Mouse (Mus musculus) testis, adult 2 months (tissue): ENCODE data around the gene Col4a1.

Experiments
- CTCF ChIP-seq: fragments of 200-500 bp; IDR thresholded peaks from 2 replicates; pipeline ENCODE4 v1.5.1; 2012; ENCODE audit warnings: low read depth, mild to moderate bottlenecking, inconsistent platforms, low read length, moderate library complexity; ENCODE audit not compliant: control insufficient read depth, insufficient read depth, insufficient replicate concordance
- POLR2A ChIP-seq: fragments of 200-500 bp; IDR thresholded peaks from 2 replicates; pipeline ENCODE4 v1.6.1; 2012; ENCODE audit warnings: low read depth, mild to moderate bottlenecking, inconsistent platforms, low read length, moderate library complexity; ENCODE audit not compliant: control insufficient read depth

DNA sequence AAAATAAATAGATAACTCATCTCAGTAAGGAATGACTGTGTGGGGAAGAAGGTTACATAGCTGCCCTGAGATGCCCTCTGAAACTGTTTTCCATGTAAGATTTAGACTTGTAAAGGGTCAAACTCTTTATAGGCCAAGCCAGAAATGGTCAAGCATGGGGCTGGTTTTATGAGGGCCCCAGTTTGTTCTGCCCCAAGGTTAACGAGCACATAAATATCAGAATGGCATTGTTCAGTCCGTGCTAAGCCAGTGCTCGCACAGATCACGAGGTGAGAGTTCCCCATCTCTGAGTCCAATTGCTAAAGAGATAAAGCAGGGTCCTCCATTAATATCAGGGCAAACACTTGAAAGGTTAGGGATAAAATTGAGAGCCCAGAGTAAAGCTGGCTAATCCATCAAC is 79.6 kb downstream of the Col4a1 start:
- TF ChIP-seq POLR2A (no peak), CTCF (no peak)
